Mouse (Mus musculus) G1E (cell line): ENCODE data around the gene Smad3.

Experiments
- CTCF ChIP-seq: IDR thresholded peaks from 2 replicates; pipeline ENCODE4 v1.5.1; 2012; ENCODE audit warnings: low read depth, low read length, inconsistent platforms, mixed read lengths
- GATA1 ChIP-seq: IDR thresholded peaks from 2 replicates; pipeline ENCODE4 v1.6.1; 2012; ENCODE audit warnings: borderline replicate concordance, low read length, inconsistent platforms, mixed read lengths
- GATA2 ChIP-seq: IDR thresholded peaks from 2 replicates; pipeline ENCODE4 v1.6.1; 2012; ENCODE audit warnings: low read depth, low read length, inconsistent platforms, borderline replicate concordance
- POLR2AphosphoS5 ChIP-seq: IDR thresholded peaks from 2 replicates; pipeline ENCODE4 v1.6.1; 2012; ENCODE audit warnings: low read depth, low read length, inconsistent platforms; ENCODE audit not compliant: insufficient replicate concordance
- TAL1 ChIP-seq: conservative IDR thresholded peaks from 2 replicates; pipeline ENCODE4 v1.6.1; 2012; ENCODE audit warnings: low read depth, low read length, inconsistent platforms, mixed read lengths

- TF ChIP-seq CTCF (no peak), TAL1 (no peak), GATA1 (no peak), POLR2AphosphoS5 (no peak), GATA2 (no peak)
Measured at GRCm38 (mm10) chr9:63667373-63667724, 90.4 kb downstream of the Smad3 start.
